Mouse (Mus musculus) thymus, adult 2 months (tissue): ENCODE measurements around the gene Gm20388. TPM values are rescaled to one million over a fixed set of nuclear protein-coding genes. Genes with fewer than 3 reads are reported as not detected.

Source experiments
- DNase-seq: peaks from one replicate; pipeline ENCODE4 v3.0.0; 2021
- H3K27ac ChIP-seq: fragments of 200-500 bp; 2 replicates; pipeline ENCODE4 v1.5.1; 2012; ENCODE audit warnings: low read length, control low read depth; ENCODE audit not compliant: control insufficient read depth, insufficient read depth
- H3K27me3 ChIP-seq: fragments of 200-500 bp; 2 replicates; pipeline ENCODE4 v1.6.1; 2012; ENCODE audit warnings: mild to moderate bottlenecking, low read length, moderate library complexity, mixed read lengths; ENCODE audit not compliant: control insufficient read depth, insufficient read depth
- H3K36me3 ChIP-seq: fragments of 200-500 bp; 2 replicates; pipeline ENCODE4 v1.6.1; 2012; ENCODE audit warnings: mild to moderate bottlenecking, low read length, moderate library complexity; ENCODE audit not compliant: control insufficient read depth, insufficient read depth
- H3K4me1 ChIP-seq: fragments of 200-500 bp; replicated peaks from 2 replicates; pipeline ENCODE4 v1.6.1; 2012; ENCODE audit warnings: low read length; ENCODE audit not compliant: control insufficient read depth, insufficient read depth
- H3K4me3 ChIP-seq: fragments of 200-500 bp; 2 replicates; pipeline ENCODE4 v1.5.1; 2012; ENCODE audit warnings: mild to moderate bottlenecking, low read length, control low read depth, moderate library complexity; ENCODE audit not compliant: control insufficient read depth, insufficient read depth
- CTCF ChIP-seq: fragments of 200-500 bp; IDR thresholded peaks from 2 replicates; pipeline ENCODE4 v1.5.1; 2012; ENCODE audit warnings: mild to moderate bottlenecking, control low read depth, low read length, moderate library complexity, borderline replicate concordance; ENCODE audit not compliant: control insufficient read depth, poor library complexity, insufficient read depth; ENCODE audit errors: extremely low read depth
- POLR2A ChIP-seq: fragments of 200-500 bp; IDR thresholded peaks from 2 replicates; pipeline ENCODE4 v1.6.1; 2012; ENCODE audit warnings: mild to moderate bottlenecking, low read length, control low read depth, moderate library complexity; ENCODE audit not compliant: control insufficient read depth, poor library complexity, insufficient read depth; ENCODE audit errors: extremely low read depth
- WGBS: fragments of 180-500 bp; shearing (Covaris S2); methylation state at CpG from one replicate; pipeline ENCODE4 v1.1.7; 2018; 5-methylcytosine and 5-hydroxymethylcytosine counted together
- polyA plus RNA-seq: library from polyadenylated mRNA; depleted of rRNA; stranded (reverse); fragments of >200 nt; gene quantifications from 2 replicates; pipeline ENCODE4 v1.2.3, GENCODE M21; 2012

Gene Gm20388
- polyA plus RNA-seq, 1 experiment = 103 TPM

DNA sequence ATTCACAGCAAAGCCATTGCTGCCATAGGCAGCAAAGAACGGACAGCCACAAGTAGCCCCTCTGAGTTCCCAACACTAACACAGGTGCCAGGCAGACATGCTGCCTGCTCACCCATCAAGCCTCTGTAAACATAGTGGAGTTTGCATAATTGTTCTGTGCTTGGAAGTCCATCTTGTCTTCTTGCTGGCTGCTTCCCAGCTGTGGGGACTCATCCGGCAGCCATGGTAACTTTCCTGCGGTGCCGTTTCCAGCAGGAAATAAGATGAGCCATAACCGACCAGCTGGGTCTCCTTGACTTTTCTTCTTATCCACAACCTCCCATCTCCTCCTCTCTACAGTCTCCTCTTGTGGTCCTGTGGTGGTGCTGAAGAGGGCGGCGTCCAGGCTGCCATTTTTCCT, 787.8 kb downstream of the Gm20388 start:
- Histone ChIP-seq H3K27me3 (no peaks in the 10 kb centered on the region), H3K4me3 (no peak overlapping the region), H3K4me1 (peaks cover 57% of the 10 kb centered on the region), H3K36me3 (no peaks in the 10 kb centered on the region), H3K27ac (no peak overlapping the region)
- TF ChIP-seq CTCF (no peak), POLR2A (no peak)
- 93% methylated on average over 7 of the region's 7 CpGs for WGBS
- DNase-seq = no peak

DNA sequence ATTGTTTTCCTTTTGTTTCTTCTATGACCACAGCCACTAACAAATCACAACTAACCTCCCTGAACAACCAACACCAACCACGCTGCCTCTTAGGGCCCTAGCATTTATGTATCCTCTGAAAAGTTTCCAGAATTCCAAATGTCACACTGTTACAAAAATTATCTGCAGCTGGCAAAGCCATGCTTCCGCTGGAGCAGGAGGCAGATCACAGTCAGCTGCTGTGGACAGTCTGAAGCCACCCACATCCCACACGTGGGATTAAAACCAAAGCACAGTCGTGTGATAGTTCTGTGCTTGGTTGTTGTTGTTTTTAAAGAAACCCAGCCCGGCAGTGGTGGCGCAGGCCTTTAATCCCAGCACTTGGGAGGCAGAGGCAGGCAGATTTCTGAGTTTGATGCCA, 788.4 kb downstream of the Gm20388 start:
- no peak for DNase-seq
- TF ChIP-seq POLR2A (no peak), CTCF (no peak)
- H3K4me1 ChIP-seq = peaks cover 57% of the 10 kb centered on the region
- no peaks in the 10 kb centered on the region for H3K27me3 ChIP-seq
- H3K36me3 ChIP-seq = no peaks in the 10 kb centered on the region
- H3K27ac ChIP-seq = no peak overlapping the region
- no peak overlapping the region for H3K4me3 ChIP-seq
- WGBS = 43% methylated on average over 6 of the region's 6 CpGs

DNA sequence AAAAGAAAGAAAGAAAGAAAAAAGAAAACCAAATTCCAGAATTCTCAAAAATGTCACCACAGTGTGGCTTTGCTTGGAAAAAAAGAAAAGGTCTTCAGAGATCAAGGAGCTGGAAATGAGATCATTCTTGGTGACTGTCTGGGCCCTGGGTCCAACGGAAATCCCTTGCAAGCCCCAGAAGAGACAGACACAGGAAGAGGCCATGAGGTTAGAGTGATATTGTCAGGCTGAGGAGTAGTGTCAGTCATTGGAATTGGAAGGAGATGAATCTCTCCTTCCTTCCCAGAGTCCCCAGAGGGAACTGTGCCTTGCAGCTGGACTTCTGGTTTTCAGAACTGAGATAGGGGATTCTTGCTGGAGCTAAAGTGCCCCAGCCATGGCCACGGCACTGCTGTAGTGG, 788.9 kb downstream of the Gm20388 start:
- WGBS = 47% methylated on average over 2 of the region's 2 CpGs

DNA sequence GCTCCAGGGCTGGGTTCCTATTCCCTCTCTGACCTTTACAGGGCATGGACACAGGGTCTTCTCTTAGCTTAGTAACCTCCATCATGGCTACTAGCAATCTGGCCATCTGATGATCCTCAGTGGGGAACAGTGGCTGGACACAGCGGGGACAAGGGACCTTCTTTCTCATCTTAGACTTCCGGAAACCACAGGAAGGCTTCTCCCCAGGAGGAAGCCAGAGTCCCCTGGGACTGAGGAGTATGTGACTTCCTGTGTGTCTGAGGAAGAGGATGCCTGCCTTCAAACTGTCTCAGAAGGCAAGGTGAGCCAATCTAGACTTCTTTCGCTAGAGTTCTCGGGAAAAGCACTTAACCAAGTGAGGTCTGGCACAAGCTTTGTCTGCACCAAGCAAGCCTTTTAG, 789.4 kb downstream of the Gm20388 start:
- no peak for TF ChIP-seq POLR2A
- no peak for TF ChIP-seq CTCF
- Histone ChIP-seq H3K36me3 (no peaks in the 10 kb centered on the region), H3K27ac (peak overlapping the region; percentile 3; the same call in 1 of the 2 replicates), H3K4me1 (peaks cover 57% of the 10 kb centered on the region), H3K27me3 (no peaks in the 10 kb centered on the region), H3K4me3 (no peak overlapping the region)
- no peak for DNase-seq
- 48% methylated on average over 4 of the region's 4 CpGs for WGBS

More for the DNA sequence above, 788.9 kb downstream of the Gm20388 start:
- peak overlapping the region; percentile 3; the same call in 1 of the 2 replicates for H3K27ac ChIP-seq
- H3K4me3 ChIP-seq = no peak overlapping the region
- H3K36me3 ChIP-seq = no peaks in the 10 kb centered on the region
- no peaks in the 10 kb centered on the region for H3K27me3 ChIP-seq
- TF ChIP-seq CTCF (no peak), POLR2A (no peak)
- peaks cover 57% of the 10 kb centered on the region for H3K4me1 ChIP-seq
- DNase-seq = no peak

DNA sequence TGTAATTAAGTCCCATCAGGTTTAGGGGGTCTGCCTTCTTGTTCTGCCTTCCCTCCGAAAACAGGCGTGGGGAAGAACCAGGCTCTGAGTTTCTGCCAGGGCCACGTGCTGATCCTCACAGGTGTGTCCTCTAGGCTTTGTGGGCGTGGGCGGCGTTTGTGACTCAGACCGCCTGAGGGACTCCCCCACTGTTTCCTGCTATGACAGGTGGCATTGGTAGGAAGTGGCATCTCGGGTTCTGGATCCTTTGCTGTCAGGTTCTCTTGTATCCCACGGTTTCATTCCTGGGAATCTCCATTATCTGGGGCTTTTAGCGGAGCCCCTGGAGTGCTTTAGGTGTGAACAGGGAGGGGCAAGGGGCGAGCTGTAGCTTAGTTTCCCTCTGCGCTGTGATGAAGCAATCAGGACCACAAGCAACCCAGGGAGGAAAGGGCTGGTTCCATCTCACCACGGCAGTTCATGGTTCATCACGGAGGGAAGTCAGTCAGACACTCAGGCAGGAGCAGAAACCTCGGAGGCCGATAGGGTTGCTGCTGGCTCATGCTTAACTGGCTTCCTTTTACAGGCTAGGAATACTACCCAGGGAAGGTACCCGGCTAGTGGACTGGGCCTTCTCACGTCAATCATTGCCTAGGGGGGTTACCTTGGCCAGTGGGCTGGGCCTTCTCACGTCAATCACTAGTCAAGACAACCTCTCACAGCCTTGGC, 791.3 kb downstream of the Gm20388 start:
- no peaks in the 10 kb centered on the region for H3K27me3 ChIP-seq
- TF ChIP-seq CTCF = no peak
- TF ChIP-seq POLR2A = no peak
- 7% methylated on average over 19 of the region's 19 CpGs for WGBS
- H3K36me3 ChIP-seq = no peaks in the 10 kb centered on the region
- peak; percentile 82 for DNase-seq
- peaks cover 43% of the 10 kb centered on the region for H3K4me1 ChIP-seq
- peak overlapping the region; percentile 28; the same call in 1 of the 2 replicates for H3K27ac ChIP-seq
- H3K4me3 ChIP-seq = no peak overlapping the region

DNA sequence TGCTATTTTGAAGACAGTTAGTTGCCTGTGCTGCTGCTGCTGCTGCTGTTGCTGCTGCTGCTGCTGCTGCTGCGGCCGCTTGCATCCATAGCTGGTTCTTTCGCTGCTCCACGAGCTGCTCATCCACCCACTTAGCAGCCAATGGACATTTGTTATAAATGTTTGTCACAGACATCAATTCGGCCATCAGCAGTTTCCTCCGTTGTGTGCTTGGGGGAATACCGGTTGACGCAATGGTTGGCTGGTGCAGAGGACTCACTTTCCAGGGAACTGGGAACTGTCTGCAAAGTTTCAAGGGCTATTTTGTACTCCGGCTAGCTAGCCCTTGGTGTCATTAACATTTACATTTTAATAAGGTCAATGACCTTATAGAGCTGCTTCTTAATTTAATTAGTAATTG, 793.6 kb downstream of the Gm20388 start:
- no peak overlapping the region for H3K4me3 ChIP-seq
- peaks cover 31% of the 10 kb centered on the region for H3K4me1 ChIP-seq
- no peak overlapping the region for H3K27ac ChIP-seq
- no peaks in the 10 kb centered on the region for H3K27me3 ChIP-seq
- DNase-seq = no peak
- 91% methylated on average over 9 of the region's 9 CpGs for WGBS
- TF ChIP-seq POLR2A (no peak), CTCF (no peak)
- no peaks in the 10 kb centered on the region for H3K36me3 ChIP-seq
